Mouse (Mus musculus) retina, embryonic 14.5 days (tissue): ENCODE measurements around the gene Sacs.

ENCODE experiments used
- DNase-seq: peaks from one replicate; pipeline ENCODE4 v3.0.0-alpha.2; 2015; ENCODE audit warnings: low spot score

The Sacs gene

DNA sequence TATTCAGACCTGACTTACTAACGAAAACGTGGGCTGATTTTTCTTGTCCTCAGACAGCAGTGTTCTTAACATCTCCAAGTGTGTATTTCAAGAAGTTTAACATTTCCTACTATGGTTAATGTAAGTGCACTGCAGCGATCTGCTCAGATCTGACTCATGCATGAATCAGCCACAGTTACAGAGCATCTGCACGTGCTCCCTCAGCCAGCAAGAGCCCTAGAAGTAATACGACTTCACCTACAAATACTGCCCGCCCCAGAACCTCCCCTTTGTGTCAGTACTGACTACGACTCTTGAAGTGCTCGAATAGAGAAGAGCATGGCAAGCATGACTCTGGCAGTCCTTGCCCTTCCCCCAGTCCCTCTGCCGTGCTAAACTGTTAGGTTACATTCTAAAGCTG is 100.5 kb downstream of the Sacs start:
- DNase-seq: no peak

DNA sequence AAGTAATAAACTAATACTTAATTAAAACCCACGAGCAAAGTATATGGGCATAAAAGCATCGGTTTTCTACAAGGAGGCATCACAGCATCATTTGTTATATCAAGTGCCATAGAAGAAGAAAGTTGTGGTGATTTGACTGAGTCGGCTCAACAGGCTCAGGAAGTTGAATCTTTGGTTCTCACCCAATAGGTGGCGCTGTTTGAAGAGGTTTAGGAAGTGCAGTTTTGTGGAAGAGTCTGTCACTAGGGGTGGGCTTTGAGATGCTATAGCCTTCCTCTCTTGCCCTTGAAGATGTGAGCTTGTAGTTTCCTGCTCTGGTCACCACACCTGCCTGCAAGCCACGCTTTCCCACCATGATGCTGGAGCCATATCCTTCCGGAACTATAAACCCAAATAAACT is 104.4 kb downstream of the Sacs start:
- DNase-seq: peak; percentile 60

DNA sequence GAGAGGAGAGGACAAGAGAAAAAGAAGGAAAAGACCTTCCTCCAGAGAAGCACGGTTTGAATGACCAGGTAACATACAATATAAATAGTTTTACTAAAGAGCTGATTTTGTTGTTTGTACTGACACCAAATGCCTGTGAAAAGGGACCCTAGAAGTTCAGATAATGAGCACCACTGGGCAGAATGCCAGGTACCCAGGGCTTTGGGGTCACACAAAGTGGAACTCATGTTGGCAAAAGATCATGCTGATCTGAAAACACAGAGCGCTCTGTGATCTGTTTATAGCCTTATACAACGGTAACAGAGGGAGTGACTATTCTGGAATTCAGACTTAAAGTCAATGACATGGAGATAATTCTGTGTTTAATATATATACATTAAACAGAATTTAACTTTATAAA is 108.2 kb downstream of the Sacs start:
- DNase-seq: no peak

DNA sequence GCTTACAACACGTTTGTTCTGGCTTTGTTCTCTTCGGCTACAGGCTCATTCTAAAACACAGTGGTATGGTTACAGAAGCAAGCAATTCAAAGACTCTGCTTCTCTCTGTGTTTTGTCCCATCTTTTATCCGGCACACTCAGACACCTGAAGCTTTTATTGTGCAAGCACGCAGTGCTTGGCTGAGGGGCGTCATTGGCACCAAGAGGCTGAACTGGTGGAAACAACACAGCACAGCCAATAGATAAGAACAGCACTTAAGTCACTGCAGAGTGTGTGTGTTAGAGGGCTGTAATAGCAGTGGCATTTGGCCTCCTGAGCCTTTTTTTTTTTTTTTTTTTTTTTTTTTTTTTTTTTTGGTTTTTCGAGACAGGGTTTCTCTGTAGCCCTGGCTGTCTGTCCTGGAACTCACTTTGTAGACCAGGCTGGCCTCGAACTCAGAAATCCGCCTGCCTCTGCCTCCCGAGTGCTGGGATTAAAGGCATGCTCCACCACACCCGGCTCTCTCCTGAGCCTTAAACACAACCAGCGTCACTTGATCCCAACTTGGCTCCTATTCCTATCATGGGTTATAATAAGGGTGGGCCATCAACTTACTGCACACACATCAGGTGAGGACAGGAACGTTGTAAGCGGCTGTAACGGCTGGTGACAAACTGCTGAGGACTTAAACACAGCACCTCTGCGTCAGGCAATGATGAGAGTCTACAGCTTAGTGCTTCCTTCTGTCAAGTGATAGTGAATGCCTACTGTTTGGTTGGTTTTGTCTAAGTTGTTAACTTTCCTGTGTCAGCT is 114.5 kb downstream of the Sacs start:
- DNase-seq: no peak

DNA sequence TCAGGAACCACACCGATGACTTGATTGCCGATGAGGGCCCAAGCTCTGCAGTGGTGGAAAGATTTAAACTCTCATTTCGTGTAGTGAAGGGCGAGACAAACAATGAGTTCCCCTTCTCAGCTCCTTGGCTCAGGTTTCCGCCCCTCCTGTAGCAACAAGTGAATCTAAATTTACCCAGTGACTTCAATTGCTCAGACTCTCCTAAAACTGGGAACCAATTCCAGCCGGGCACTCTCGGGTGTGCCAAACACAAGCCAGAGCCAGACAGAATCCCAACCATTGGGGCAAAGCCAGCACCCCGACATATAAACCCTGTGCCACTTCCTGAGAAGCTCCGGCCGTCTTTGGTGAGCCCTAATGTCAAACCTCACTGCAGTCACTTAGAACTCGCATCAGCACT is 120.1 kb downstream of the Sacs start, which contains the start of gene Sgcg:
Gene Sgcg (minus strand): TSS at position 139 of the 400 bp plus-strand sequence.
- DNase-seq: no peak

DNA sequence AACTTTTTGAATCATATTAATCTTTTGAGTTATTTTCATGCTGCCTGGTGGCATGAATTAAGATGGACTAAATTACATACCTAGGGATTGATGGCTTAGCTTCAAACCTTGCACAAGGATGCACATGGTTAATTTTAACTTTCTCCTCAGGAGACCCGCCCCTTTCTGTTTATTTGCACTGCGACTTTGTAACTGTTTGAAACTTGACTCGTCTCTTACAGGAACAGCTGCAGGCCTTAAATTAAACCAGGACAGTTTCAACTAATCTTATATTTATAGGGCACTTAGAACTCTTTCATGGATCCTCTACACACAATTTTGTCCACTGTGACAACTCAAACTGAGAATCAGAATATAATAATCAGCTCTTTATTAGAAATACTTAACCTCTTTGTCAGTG is 120.8 kb downstream of the Sacs start:
- no peak for DNase-seq

DNA sequence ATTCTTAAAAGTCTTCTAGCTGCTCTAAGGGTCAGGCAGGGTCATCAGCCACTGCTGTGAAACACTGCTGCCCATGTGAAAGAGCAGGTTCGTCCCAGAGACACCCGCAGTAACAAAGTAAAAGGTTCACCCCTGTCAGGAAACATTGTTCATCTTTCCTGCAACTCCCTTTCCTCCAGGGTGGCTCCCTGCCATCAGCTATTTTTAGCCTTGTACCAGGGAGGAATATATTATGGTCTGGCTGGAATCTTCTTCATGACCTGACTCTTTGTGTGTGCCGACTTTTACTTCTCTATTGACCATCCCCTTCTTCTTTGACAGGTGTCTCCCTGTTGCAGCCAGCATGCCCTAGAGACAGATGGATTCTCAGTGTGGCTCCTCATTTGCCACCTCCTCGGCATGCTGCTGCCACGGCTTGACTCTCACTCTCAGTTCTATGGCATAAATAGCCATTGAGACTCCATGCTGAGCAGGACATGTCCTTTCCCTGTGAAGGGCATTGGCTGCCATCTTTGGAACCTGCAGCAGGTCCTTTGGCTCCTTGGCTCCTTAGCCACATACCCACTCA is 129.7 kb downstream of the Sacs start:
- DNase-seq: no peak

DNA sequence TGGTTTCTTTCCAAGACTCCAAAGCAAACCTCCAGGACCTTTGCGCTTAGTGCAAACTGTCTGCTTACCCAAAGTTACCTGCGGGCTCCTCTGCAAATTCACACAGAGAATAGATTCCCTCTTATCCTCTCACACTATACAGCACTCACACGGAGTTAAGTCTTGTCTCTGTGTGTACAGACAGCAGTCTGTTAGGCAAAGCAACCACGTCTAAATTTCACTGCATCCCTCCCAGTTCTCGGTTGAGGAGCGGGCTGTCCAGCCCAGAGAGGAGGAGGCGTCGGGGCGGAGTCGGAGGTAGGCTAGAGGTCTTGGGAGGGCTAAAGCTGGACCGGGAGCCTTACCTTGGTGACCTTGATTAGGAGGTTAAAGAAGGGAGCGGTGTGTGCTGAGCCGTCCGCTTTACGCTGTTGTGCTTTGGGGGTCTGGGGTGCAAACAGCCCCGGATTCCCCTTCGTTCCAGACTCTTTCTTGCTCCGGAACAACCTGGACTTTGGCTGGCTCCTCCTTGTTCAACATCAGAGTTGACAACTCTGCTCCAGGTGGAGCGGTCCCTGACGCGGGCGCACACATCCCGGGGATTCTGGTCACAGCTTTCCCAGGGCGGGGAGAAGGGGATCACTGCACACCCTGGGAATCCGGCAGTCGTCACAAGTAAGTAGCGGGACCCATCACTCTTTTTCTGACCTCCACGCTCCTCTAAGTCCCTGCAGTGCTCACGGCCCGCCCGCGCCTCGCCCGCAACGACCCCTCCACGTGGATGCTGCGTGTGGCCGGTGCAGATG is 136.3 kb downstream of the Sacs start:
- DNase-seq: peak; percentile 11

DNA sequence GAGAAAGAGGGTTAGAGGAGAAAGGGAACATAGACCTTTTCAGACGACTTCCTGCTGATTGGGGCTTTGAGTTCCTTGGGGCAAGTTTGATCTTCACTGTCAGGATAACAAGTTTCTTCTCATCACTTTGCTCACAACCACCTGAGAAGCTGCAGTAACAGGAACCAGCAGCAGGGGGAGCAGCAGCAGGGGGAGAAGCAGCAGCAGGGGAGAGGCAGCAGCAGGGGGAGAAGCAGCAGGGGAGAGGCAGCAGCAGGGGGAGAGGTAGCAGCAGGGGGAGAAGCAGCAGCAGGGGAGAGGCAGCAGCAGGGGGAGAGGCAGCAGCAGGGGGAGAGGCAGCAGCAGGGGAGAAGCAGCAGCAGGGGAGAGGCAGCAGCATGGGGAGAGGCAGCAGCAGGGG is 139.0 kb downstream of the Sacs start:
- peak; percentile 38 for DNase-seq

DNA sequence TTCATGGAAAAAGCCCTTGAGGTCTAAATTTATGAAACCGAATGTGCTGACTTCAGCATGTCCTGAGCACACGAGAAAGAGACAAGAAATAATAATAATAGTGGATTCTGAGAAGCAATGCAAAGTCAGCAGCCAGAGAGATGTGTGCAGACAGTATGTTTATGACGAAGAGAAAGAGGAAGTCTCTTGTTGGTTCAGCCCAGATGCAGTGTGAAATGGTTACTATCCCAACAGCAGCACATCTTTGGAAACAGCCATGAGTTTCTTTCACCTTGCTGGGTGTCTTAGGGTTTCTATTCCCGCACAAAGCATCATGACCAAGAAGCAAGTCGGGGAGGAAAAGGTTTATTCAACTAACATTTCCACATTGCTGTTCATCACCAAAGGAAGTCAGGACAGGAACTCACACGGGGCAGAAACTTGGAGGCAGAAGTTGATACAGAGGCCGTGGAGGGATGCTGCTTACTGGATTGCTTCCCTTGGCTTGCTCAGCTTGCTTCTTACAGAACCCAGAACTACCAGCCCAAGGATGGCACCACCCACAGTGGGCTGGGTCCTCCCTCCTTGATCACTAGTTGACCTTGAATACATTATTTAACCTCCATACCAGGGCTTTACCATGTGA is 140.5 kb downstream of the Sacs start:
- no peak for DNase-seq

DNA sequence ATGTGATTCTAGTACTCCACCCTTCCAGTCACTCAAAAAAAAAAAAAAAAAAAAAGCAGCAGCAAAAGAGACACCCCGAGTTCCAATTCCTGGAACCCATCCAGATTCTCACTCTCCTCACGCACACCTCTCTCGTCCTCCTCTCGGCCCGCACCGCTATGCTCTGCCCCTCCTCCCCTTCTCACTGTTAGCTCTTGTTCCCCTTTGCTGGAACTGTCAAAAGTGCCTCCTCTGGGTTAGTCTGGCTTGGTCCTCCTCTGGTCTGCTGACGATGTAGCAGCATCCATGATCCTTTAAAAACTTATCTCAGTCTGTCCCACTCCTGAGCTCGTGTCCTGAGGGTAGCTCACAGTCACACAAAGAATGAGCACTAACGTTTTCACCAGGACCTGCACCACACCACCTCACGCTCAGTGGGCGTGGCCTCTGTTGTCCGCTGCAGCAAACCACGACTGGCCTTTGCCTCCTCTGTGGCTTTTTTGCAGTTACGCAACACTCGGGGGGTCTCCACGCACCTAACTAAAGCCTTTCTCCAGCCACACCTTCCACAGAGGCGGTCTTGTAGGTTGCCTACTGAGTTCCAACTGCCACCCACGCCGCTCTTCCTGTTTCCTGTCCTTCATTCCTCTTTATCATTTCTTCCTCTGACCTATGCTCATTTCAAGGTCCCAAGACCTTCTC is 150.5 kb downstream of the Sacs start:
- DNase-seq: no peak
